Mouse (Mus musculus): ENCODE data around the gene Syde2. TPM values are rescaled to one million over a fixed set of nuclear protein-coding genes. Genes with fewer than 3 reads are reported as not detected.
"Not testable (repeated sequence)": the region's sequence is repeated elsewhere in the genome, so short reads cannot be mapped to it uniquely, and the experiment has no call there.

Gene Syde2
- polyA plus RNA-seq, 1 experiment from 2014 or later, result 1.3 TPM

GRCm38 (mm10) chr3:145951287-145952165 is 36.1 kb upstream of the Syde2 start:
- Histone ChIP-seq H3K9me3 (replicated peaks) (no peaks in the 10 kb centered on the region), H3K27ac (no peak overlapping the region), H3K27me3 (ENCODE audit: low read depth, poor library complexity, severe bottlenecking) (no peaks in the 10 kb centered on the region), H3K4me1 (peaks cover 16% of the 10 kb centered on the region), H3K4me3 (no peak overlapping the region), H3K36me3 (no peaks in the 10 kb centered on the region)
- WGBS, result 76% methylated on average over 17 of the region's 17 CpGs
- no peak for DNase-seq (ENCODE audit: low spot score)

DNA sequence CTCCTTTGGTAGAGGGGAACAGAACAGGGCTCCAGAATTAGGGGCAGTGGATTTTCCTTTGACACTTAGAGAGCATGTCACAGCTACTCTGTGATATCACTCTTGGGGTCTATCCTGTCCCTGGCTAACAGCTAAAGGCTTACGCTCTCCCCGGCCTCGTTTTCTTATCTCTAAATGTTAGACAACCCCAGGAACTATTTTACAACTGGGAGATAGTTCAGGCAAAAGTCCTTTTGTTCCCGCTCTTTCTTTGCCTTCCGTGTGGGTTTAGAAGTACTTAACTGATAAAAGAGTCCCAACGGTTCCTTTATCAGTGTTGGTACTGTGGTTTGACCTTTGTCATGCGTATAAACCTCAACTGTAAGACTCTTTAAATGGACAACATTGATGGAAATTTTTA is 34.7 kb upstream of the Syde2 start:
- no peaks in the 10 kb centered on the region for H3K36me3 ChIP-seq
- DNase-seq (ENCODE audit: low spot score), result no peak
- H3K4me1 ChIP-seq, result peaks cover 9% of the 10 kb centered on the region
- no peak overlapping the region for H3K27ac ChIP-seq
- no peaks in the 10 kb centered on the region for H3K9me3 ChIP-seq (replicated peaks)
- H3K4me3 ChIP-seq, result no peak overlapping the region
- 89% methylated on average over 7 of the region's 7 CpGs for WGBS
- H3K27me3 ChIP-seq (ENCODE audit: low read depth, poor library complexity, severe bottlenecking), result no peaks in the 10 kb centered on the region

- no peak for DNase-seq (ENCODE audit: low spot score)
- Histone ChIP-seq H3K36me3 (no peaks in the 10 kb centered on the region), H3K27ac (no peak overlapping the region), H3K4me1 (peaks cover 9% of the 10 kb centered on the region), H3K9me3 (replicated peaks) (no peaks in the 10 kb centered on the region; the same call in 1 of the 2 replicates), H3K4me3 (no peak overlapping the region), H3K27me3 (ENCODE audit: low read depth, poor library complexity, severe bottlenecking) (no peaks in the 10 kb centered on the region)
- 87% methylated on average over 2 of the region's 2 CpGs for WGBS
Measured at GRCm38 (mm10) chr3:145953411-145953810, 34.3 kb upstream of the Syde2 start.

DNA sequence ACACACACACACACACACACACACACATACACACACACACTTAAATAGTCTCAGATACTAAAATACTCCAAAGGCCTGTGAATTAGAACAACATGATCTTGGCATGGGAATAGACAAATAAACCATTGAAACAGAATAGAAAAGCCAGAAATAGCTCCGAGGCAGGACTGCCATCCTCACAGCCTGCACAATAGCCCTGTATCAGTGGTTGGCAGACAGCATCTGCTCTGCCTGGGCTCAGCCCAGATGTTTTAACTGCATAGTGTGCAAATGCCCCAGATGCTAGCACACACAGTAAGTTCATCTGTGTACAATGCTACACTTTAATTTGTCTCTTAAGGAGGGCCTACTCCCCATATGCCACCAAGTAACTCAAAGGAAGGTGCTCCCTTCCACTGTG is 27.8 kb upstream of the Syde2 start:
- no peak for DNase-seq (ENCODE audit: low spot score)
- peaks cover 41% of the 10 kb centered on the region for H3K27me3 ChIP-seq (ENCODE audit: low read depth, poor library complexity, severe bottlenecking)
- peaks cover 19% of the 10 kb centered on the region for H3K4me1 ChIP-seq
- H3K9me3 ChIP-seq (replicated peaks), result no peaks in the 10 kb centered on the region; the same call in 1 of the 2 replicates
- H3K27ac ChIP-seq, result no peak overlapping the region
- no peak overlapping the region for H3K4me3 ChIP-seq
- WGBS, result 84% methylated on average over 1 of the region's 1 CpGs
- no peaks in the 10 kb centered on the region for H3K36me3 ChIP-seq

DNA sequence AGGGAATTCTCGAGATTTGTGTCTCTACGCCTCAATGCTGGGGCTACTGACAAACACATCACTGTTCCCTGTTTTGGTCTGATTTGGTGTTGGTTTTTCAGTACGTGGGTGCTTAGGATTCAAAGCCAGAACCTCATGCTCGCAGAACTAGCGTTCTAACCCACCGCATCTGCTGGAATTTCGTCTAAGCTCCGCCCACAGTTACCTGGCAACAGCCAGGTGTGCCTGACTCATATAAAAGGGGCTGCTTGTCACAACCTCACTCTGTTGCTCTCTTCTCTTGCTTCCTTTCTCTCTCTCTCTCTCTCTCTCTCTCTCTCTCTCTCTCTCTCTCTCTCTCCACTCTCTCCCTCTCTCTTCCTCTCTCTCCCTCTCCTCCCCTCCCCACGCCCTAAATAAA is 25.3 kb upstream of the Syde2 start:
- H3K4me1 ChIP-seq, result peaks cover 21% of the 10 kb centered on the region
- no peak overlapping the region for H3K27ac ChIP-seq
- H3K27me3 ChIP-seq (ENCODE audit: low read depth, poor library complexity, severe bottlenecking), result peaks cover 49% of the 10 kb centered on the region
- no peaks in the 10 kb centered on the region for H3K36me3 ChIP-seq
- no peak overlapping the region for H3K4me3 ChIP-seq
- no peak for DNase-seq (ENCODE audit: low spot score)
- H3K9me3 ChIP-seq (replicated peaks), result no peaks in the 10 kb centered on the region; the same call in 1 of the 2 replicates
- 15% methylated on average over 9 of the region's 9 CpGs for WGBS

- Histone ChIP-seq H3K36me3 (no peaks in the 10 kb centered on the region), H3K9me3 (replicated peaks) (no peaks in the 10 kb centered on the region; the same call in 1 of the 2 replicates), H3K4me3 (peak overlapping the region; percentile 30), H3K27me3 (ENCODE audit: low read depth, poor library complexity, severe bottlenecking) (peaks cover 49% of the 10 kb centered on the region), H3K4me1 (peaks cover 21% of the 10 kb centered on the region), H3K27ac (no peak overlapping the region)
- WGBS, result 15% methylated on average over 31 of the region's 31 CpGs
- DNase-seq (ENCODE audit: low spot score), result no peak
Measured at GRCm38 (mm10) chr3:145963101-145964017, 24.3 kb upstream of the Syde2 start.

DNA sequence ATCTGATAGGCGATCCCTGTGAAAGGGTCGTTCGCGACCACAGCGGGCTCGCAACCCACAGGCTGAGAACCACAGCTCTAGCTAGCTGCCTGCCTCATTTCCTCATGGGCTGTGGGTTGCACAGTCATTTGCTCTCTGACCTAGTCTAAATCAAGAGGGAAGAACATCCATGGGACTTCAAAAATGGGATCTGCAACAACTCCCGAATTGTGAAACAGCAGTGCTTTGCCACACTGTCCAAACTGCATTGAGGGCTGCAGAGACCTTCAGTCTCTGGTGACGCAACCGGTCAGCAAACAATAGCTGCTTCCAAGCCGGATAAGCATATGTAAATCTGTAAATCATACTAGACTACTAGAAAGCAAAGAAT is 23.7 kb upstream of the Syde2 start:
- peak; percentile 51 for DNase-seq (ENCODE audit: low spot score)
- 22% methylated on average over 10 of the region's 10 CpGs for WGBS
- Histone ChIP-seq H3K36me3 (no peaks in the 10 kb centered on the region), H3K9me3 (replicated peaks) (no peaks in the 10 kb centered on the region), H3K27ac (no peak overlapping the region), H3K27me3 (ENCODE audit: low read depth, poor library complexity, severe bottlenecking) (peaks cover 49% of the 10 kb centered on the region), H3K4me1 (peaks cover 23% of the 10 kb centered on the region), H3K4me3 (peak overlapping the region; percentile 30)

- DNase-seq (ENCODE audit: low spot score), result peak; percentile 68
- peaks cover 27% of the 10 kb centered on the region for H3K4me1 ChIP-seq
- 10% methylated on average over 10 of the region's 10 CpGs for WGBS
- no peaks in the 10 kb centered on the region for H3K9me3 ChIP-seq (replicated peaks)
- H3K4me3 ChIP-seq, result no peak overlapping the region
- no peaks in the 10 kb centered on the region for H3K36me3 ChIP-seq
- H3K27me3 ChIP-seq (ENCODE audit: low read depth, poor library complexity, severe bottlenecking), result peaks cover 49% of the 10 kb centered on the region
- no peak overlapping the region for H3K27ac ChIP-seq
Measured at GRCm38 (mm10) chr3:145964473-145964872, 23.2 kb upstream of the Syde2 start.

DNA sequence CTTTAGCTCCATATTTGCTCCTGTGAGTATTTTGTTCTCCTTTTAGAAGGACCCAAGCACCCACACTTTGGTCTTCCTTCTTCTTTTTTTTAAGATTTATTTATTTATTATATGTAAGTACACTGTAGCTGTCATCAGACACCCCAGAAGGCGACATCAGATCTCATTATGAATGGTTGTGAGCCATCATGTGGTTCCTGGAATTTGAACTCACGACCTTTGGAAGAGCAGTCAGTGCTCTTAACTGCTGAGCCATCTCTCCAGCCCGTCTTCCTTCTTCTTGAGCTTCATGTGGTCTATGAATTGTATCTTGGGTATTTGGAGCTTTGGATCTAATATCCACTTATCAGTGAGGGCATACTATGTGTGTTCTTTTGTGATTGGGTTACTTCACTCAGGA is 22.1 kb upstream of the Syde2 start:
- WGBS, result 77% methylated on average over 3 of the region's 3 CpGs
- H3K36me3 ChIP-seq; H3K9me3 ChIP-seq (replicated peaks); H3K27ac ChIP-seq; DNase-seq (ENCODE audit: low spot score); H3K4me3 ChIP-seq: not testable (repeated sequence)
- peaks cover 31% of the 10 kb centered on the region for H3K4me1 ChIP-seq
- H3K27me3 ChIP-seq (ENCODE audit: low read depth, poor library complexity, severe bottlenecking), result peaks cover 46% of the 10 kb centered on the region

DNA sequence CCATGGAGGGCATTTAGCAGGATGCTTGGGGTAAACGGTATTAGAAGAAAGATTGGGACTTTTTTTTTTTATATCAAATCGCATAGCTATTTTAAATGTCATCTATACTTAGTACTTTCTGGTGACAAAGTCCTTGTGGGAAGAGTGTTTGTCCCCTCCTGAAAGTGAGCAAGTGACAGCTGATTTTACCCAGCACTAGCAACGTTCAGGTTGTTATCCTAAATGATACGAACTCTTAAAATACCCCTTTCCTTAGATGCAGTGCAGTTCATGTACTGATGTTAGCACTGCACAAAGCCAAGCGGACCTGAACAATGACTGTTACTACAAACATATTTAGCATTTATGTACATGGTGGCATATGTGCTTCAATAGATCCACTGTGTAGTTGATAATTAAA is 20.9 kb upstream of the Syde2 start:
- Histone ChIP-seq H3K9me3 (replicated peaks) (no peaks in the 10 kb centered on the region), H3K36me3 (no peaks in the 10 kb centered on the region)
- WGBS, result 94% methylated on average over 5 of the region's 5 CpGs

GRCm38 (mm10) chr3:145969031-145969501 is 18.6 kb upstream of the Syde2 start:
- no peaks in the 10 kb centered on the region for H3K36me3 ChIP-seq
- no peak overlapping the region for H3K4me3 ChIP-seq
- H3K27me3 ChIP-seq (ENCODE audit: low read depth, poor library complexity, severe bottlenecking), result peaks cover 15% of the 10 kb centered on the region
- H3K9me3 ChIP-seq (replicated peaks), result peaks cover 2% of the 10 kb centered on the region; the same call in 1 of the 2 replicates
- DNase-seq (ENCODE audit: low spot score), result no peak
- peak overlapping the region; percentile 58 for H3K27ac ChIP-seq
- peaks cover 17% of the 10 kb centered on the region for H3K4me1 ChIP-seq
- 56% methylated on average over 14 of the region's 14 CpGs for WGBS

More for the DNA sequence above, 20.9 kb upstream of the Syde2 start:
- Histone ChIP-seq H3K4me1 (peaks cover 31% of the 10 kb centered on the region), H3K27ac (no peak overlapping the region), H3K27me3 (ENCODE audit: low read depth, poor library complexity, severe bottlenecking) (peaks cover 38% of the 10 kb centered on the region), H3K4me3 (no peak overlapping the region)
- DNase-seq (ENCODE audit: low spot score), result no peak

DNA sequence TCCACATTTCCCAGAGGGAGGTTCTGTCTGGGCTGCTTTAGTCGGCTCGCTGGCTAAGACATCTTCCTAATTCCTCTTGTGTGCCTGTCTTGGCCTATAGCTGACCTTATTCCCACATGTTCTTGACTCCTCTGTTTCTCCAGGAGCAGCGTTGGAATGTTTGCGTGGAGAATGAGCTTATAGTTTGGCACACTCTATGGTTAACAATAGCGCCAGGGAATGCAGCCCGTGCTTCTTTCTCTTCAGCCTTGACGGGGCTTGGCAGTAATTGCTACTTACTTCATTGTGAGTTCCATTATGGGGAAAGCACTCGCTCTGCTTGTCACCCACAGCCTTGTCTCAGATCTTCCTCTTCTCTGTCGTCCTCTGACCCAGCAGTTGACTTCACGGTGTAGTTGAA is 16.2 kb upstream of the Syde2 start:
- Histone ChIP-seq H3K9me3 (replicated peaks) (peaks cover 4% of the 10 kb centered on the region; the same call in 1 of the 2 replicates), H3K36me3 (no peaks in the 10 kb centered on the region), H3K27ac (no peak overlapping the region), H3K27me3 (ENCODE audit: low read depth, poor library complexity, severe bottlenecking) (no peaks in the 10 kb centered on the region), H3K4me3 (no peak overlapping the region), H3K4me1 (peaks cover 10% of the 10 kb centered on the region)
- WGBS, result 85% methylated on average over 10 of the region's 10 CpGs
- no peak for DNase-seq (ENCODE audit: low spot score)

DNA sequence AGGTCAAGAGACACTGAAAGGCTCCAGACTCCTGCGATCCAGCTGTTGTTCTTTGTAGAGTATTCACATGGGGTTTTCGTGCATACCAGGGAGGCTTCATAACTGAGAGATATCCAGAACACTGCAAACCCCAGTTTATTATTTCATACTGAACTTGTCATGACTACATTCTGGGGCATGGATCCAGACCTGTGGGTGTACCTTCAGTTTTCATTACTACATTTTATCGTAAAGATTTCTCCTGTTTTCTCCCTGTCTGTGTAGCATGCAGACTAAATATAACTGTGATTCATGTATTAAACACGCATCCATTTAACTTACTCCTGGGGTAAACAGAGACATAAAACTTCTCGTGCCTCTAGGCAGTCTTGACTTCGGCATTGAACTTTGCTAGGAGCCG is 12.7 kb upstream of the Syde2 start:
- WGBS, result 92% methylated on average over 7 of the region's 7 CpGs
- H3K9me3 ChIP-seq (replicated peaks), result peaks cover 4% of the 10 kb centered on the region; the same call in 1 of the 2 replicates
- no peaks in the 10 kb centered on the region for H3K27me3 ChIP-seq (ENCODE audit: low read depth, poor library complexity, severe bottlenecking)
- no peak overlapping the region for H3K27ac ChIP-seq
- no peak overlapping the region for H3K4me3 ChIP-seq
- H3K36me3 ChIP-seq, result no peaks in the 10 kb centered on the region
- no peaks in the 10 kb centered on the region for H3K4me1 ChIP-seq
- DNase-seq (ENCODE audit: low spot score), result no peak
